Mouse (Mus musculus): ENCODE measurements around the gene Fbxo46. TPM values are rescaled to one million over a fixed set of nuclear protein-coding genes. Genes with fewer than 3 reads are reported as not detected.

Fbxo46 gene
- polyA plus RNA-seq, 1 experiment: 6.2 TPM

- Histone ChIP-seq H3K79me2 (ENCODE audit: control insufficient read depth, insufficient read depth) (peaks cover 38% of the 10 kb centered on the region), H3K27me3 (ENCODE audit: control insufficient read depth, insufficient read depth, insufficient read length) (no peaks in the 10 kb centered on the region), H3K36me3 (ENCODE audit: control insufficient read depth, insufficient read depth) (no peaks in the 10 kb centered on the region), H3K4me2 (ENCODE audit: low read depth) (no peak overlapping the region), H3K4me3 (no peak overlapping the region), H3ac (ENCODE audit: control insufficient read depth, insufficient read length) (no peak overlapping the region)
- no peak for TF ChIP-seq TCF3 (IDR thresholded peaks at IDR 0.05; ENCODE audit: insufficient read length, low read depth)
- TF ChIP-seq USF1 (IDR thresholded peaks at IDR 0.05; ENCODE audit: low read depth): no peak
- TF ChIP-seq REST (IDR thresholded peaks at IDR 0.05; ENCODE audit: insufficient read depth, insufficient read length): no peak
- no peak for TF ChIP-seq MYOD1 (IDR thresholded peaks at IDR 0.05; ENCODE audit: control insufficient read depth in 1 of 3, insufficient read length in 2 of 3, low read depth in 2 of 3)
- no peak for TF ChIP-seq E2F4 (IDR thresholded peaks at IDR 0.05; ENCODE audit: insufficient read depth)
- TF ChIP-seq POLR2A (IDR thresholded peaks at IDR 0.05; ENCODE audit: insufficient read length, low read depth): no peak
- no peak for TF ChIP-seq MYOG (IDR thresholded peaks at IDR 0.05; ENCODE audit: control insufficient read depth in 1 of 3, insufficient read depth in 1 of 3, insufficient read length in 2 of 3, low read depth in 2 of 3)
These were observed 39.2 kb upstream of the Fbxo46 start for GRCm38 (mm10) chr7:19080451-19080950.

- Histone ChIP-seq H3K4me3 (no peak overlapping the region), H3ac (ENCODE audit: control insufficient read depth, insufficient read length) (no peak overlapping the region), H3K79me2 (ENCODE audit: control insufficient read depth, insufficient read depth) (peaks cover 28% of the 10 kb centered on the region), H3K36me3 (ENCODE audit: control insufficient read depth, insufficient read depth) (no peaks in the 10 kb centered on the region), H3K27me3 (ENCODE audit: control insufficient read depth, insufficient read depth, insufficient read length) (no peaks in the 10 kb centered on the region), H3K4me2 (ENCODE audit: low read depth) (peak overlapping the region; percentile 60)
- no peak for TF ChIP-seq POLR2AphosphoS2 (IDR thresholded peaks at IDR 0.05; ENCODE audit: insufficient read length, low read depth)
- no peak for TF ChIP-seq TCF12 (IDR thresholded peaks at IDR 0.05; ENCODE audit: insufficient read depth, poor library complexity, severe bottlenecking)
- TF ChIP-seq SRF (IDR thresholded peaks at IDR 0.05; ENCODE audit: control insufficient read depth, insufficient read length, low read depth): no peak
- no peak for TF ChIP-seq REST (IDR thresholded peaks at IDR 0.05; ENCODE audit: insufficient read depth, insufficient read length)
These were observed 37.5 kb upstream of the Fbxo46 start for GRCm38 (mm10) chr7:19082171-19082570.

GRCm38 (mm10) chr7:19083096-19083495 is 36.6 kb upstream of the Fbxo46 start:
- Histone ChIP-seq H3K79me2 (ENCODE audit: control insufficient read depth, insufficient read depth) (peaks cover 19% of the 10 kb centered on the region), H3ac (ENCODE audit: control insufficient read depth, insufficient read length) (peak overlapping the region; percentile 15), H3K4me2 (ENCODE audit: low read depth) (peak overlapping the region; percentile 60), H3K4me3 (peak overlapping the region; percentile 74), H3K36me3 (ENCODE audit: control insufficient read depth, insufficient read depth) (peaks cover 7% of the 10 kb centered on the region), H3K27me3 (ENCODE audit: control insufficient read depth, insufficient read depth, insufficient read length) (no peaks in the 10 kb centered on the region)
- no peak for TF ChIP-seq MAX (IDR thresholded peaks at IDR 0.05; ENCODE audit: low read depth)
- peak in 1 of 3 experiments; percentile 58 for TF ChIP-seq MYOG (IDR thresholded peaks at IDR 0.05; ENCODE audit: control insufficient read depth in 1 of 3, insufficient read depth in 1 of 3, insufficient read length in 2 of 3, low read depth in 2 of 3)
- TF ChIP-seq SRF (IDR thresholded peaks at IDR 0.05; ENCODE audit: control insufficient read depth, insufficient read length, low read depth): no peak

- no peaks in the 10 kb centered on the region for H3K27me3 ChIP-seq (ENCODE audit: control insufficient read depth, insufficient read depth, insufficient read length)
- TF ChIP-seq POLR2AphosphoS2 (IDR thresholded peaks at IDR 0.05; ENCODE audit: insufficient read length, low read depth): peak; percentile 81
- no peak for TF ChIP-seq E2F4 (IDR thresholded peaks at IDR 0.05; ENCODE audit: insufficient read depth)
- TF ChIP-seq MYOG (IDR thresholded peaks at IDR 0.05; ENCODE audit: control insufficient read depth in 1 of 3, insufficient read depth in 1 of 3, insufficient read length in 2 of 3, low read depth in 2 of 3): peak in 1 of 3 experiments; percentile 7
- TF ChIP-seq TCF3 (IDR thresholded peaks at IDR 0.05; ENCODE audit: insufficient read length, low read depth): no peak
- TF ChIP-seq POLR2A (IDR thresholded peaks at IDR 0.05; ENCODE audit: insufficient read length, low read depth): peak; percentile 83
- TF ChIP-seq USF1 (IDR thresholded peaks at IDR 0.05; ENCODE audit: low read depth): no peak
- peaks cover 8% of the 10 kb centered on the region for H3K36me3 ChIP-seq (ENCODE audit: control insufficient read depth, insufficient read depth)
These were observed 36.0 kb upstream of the Fbxo46 start, which contains the start of gene Dmpk for GRCm38 (mm10) chr7:19083701-19084100. Gene Dmpk, plus strand, starts transcription at chr7:19083849.

GRCm38 (mm10) chr7:19084277-19084771 is 35.3 kb upstream of the Fbxo46 start:
- Histone ChIP-seq H3K79me2 (ENCODE audit: control insufficient read depth, insufficient read depth) (peaks cover 10% of the 10 kb centered on the region), H3K36me3 (ENCODE audit: control insufficient read depth, insufficient read depth) (peaks cover 8% of the 10 kb centered on the region), H3K27me3 (ENCODE audit: control insufficient read depth, insufficient read depth, insufficient read length) (no peaks in the 10 kb centered on the region), H3K4me3 (peak overlapping the region; percentile 74), H3K4me2 (ENCODE audit: low read depth) (peak overlapping the region; percentile 99), H3ac (ENCODE audit: control insufficient read depth, insufficient read length) (peak overlapping the region; percentile 15)
- TF ChIP-seq POLR2A (IDR thresholded peaks at IDR 0.05; ENCODE audit: insufficient read length, low read depth) (peak; percentile 44), POLR2AphosphoS2 (IDR thresholded peaks at IDR 0.05; ENCODE audit: insufficient read length, low read depth) (peak; percentile 50), USF1 (IDR thresholded peaks at IDR 0.05; ENCODE audit: low read depth) (no peak), TCF12 (IDR thresholded peaks at IDR 0.05; ENCODE audit: insufficient read depth, poor library complexity, severe bottlenecking) (peak; percentile 99), MYOG (IDR thresholded peaks at IDR 0.05; ENCODE audit: control insufficient read depth in 1 of 3, insufficient read depth in 1 of 3, insufficient read length in 2 of 3, low read depth in 2 of 3) (peak; percentile 98 to 100 (median 99)), TCF3 (IDR thresholded peaks at IDR 0.05; ENCODE audit: insufficient read length, low read depth) (peak; percentile 98), SRF (IDR thresholded peaks at IDR 0.05; ENCODE audit: control insufficient read depth, insufficient read length, low read depth) (no peak), REST (IDR thresholded peaks at IDR 0.05; ENCODE audit: insufficient read depth, insufficient read length) (no peak), MYOD1 (IDR thresholded peaks at IDR 0.05; ENCODE audit: control insufficient read depth in 1 of 3, insufficient read length in 2 of 3, low read depth in 2 of 3) (peak; percentile 82 to 99 (median 97)), E2F4 (IDR thresholded peaks at IDR 0.05; ENCODE audit: insufficient read depth) (no peak), MAX (IDR thresholded peaks at IDR 0.05; ENCODE audit: low read depth) (no peak), CEBPB (IDR thresholded peaks at IDR 0.05; ENCODE audit: insufficient read depth, poor library complexity, severe bottlenecking) (no peak)

More at GRCm38 (mm10) chr7:19083701-19084100, 36.0 kb upstream of the Fbxo46 start, which contains the start of gene Dmpk:
- H3K4me2 ChIP-seq (ENCODE audit: low read depth): peak within 1 kb of the TSS; percentile 99
- peak within 1 kb of the TSS; percentile 74 for H3K4me3 ChIP-seq
- peaks cover 14% of the 10 kb centered on the region for H3K79me2 ChIP-seq (ENCODE audit: control insufficient read depth, insufficient read depth)
- peak within 1 kb of the TSS; percentile 15 for H3ac ChIP-seq (ENCODE audit: control insufficient read depth, insufficient read length)

Measured in myocyte (in vitro differentiated cells).